Mouse (Mus musculus) thymus, adult 2 months (tissue): ENCODE results near the gene Ift43. TPM values are rescaled to one million over a fixed set of nuclear protein-coding genes. Genes with fewer than 3 reads are reported as not detected.

ENCODE experiments used
- DNase-seq: peaks from one replicate; pipeline ENCODE4 v3.0.0; 2021
- H3K27ac ChIP-seq: fragments of 200-500 bp; 2 replicates; pipeline ENCODE4 v1.5.1; 2012; ENCODE audit warnings: low read length, control low read depth; ENCODE audit not compliant: control insufficient read depth, insufficient read depth
- H3K27me3 ChIP-seq: fragments of 200-500 bp; 2 replicates; pipeline ENCODE4 v1.6.1; 2012; ENCODE audit warnings: mild to moderate bottlenecking, low read length, moderate library complexity, mixed read lengths; ENCODE audit not compliant: control insufficient read depth, insufficient read depth
- H3K36me3 ChIP-seq: fragments of 200-500 bp; 2 replicates; pipeline ENCODE4 v1.6.1; 2012; ENCODE audit warnings: mild to moderate bottlenecking, low read length, moderate library complexity; ENCODE audit not compliant: control insufficient read depth, insufficient read depth
- H3K4me1 ChIP-seq: fragments of 200-500 bp; replicated peaks from 2 replicates; pipeline ENCODE4 v1.6.1; 2012; ENCODE audit warnings: low read length; ENCODE audit not compliant: control insufficient read depth, insufficient read depth
- H3K4me3 ChIP-seq: fragments of 200-500 bp; 2 replicates; pipeline ENCODE4 v1.5.1; 2012; ENCODE audit warnings: mild to moderate bottlenecking, low read length, control low read depth, moderate library complexity; ENCODE audit not compliant: control insufficient read depth, insufficient read depth
- CTCF ChIP-seq: fragments of 200-500 bp; IDR thresholded peaks from 2 replicates; pipeline ENCODE4 v1.5.1; 2012; ENCODE audit warnings: mild to moderate bottlenecking, control low read depth, low read length, moderate library complexity, borderline replicate concordance; ENCODE audit not compliant: control insufficient read depth, poor library complexity, insufficient read depth; ENCODE audit errors: extremely low read depth
- POLR2A ChIP-seq: fragments of 200-500 bp; IDR thresholded peaks from 2 replicates; pipeline ENCODE4 v1.6.1; 2012; ENCODE audit warnings: mild to moderate bottlenecking, low read length, control low read depth, moderate library complexity; ENCODE audit not compliant: control insufficient read depth, poor library complexity, insufficient read depth; ENCODE audit errors: extremely low read depth
- WGBS: fragments of 180-500 bp; shearing (Covaris S2); methylation state at CpG from one replicate; pipeline ENCODE4 v1.1.7; 2018; 5-methylcytosine and 5-hydroxymethylcytosine counted together
- polyA plus RNA-seq: library from polyadenylated mRNA; depleted of rRNA; stranded (reverse); fragments of >200 nt; gene quantifications from 2 replicates; pipeline ENCODE4 v1.2.3, GENCODE M21; 2012; rRNA removed

Gene Ift43
- polyA plus RNA-seq = 2.2 and 4.7 TPM in 2 replicates

GRCm38 (mm10) chr12:86082481-86083012, at the start of gene Ift43:
Ift43 (plus strand) TSS chr12:86082541.
- Histone ChIP-seq H3K4me3 (peak within 1 kb of the TSS; percentile 50), H3K27ac (no peak within 1 kb of the TSS), H3K4me1 (peaks cover 10% of the 10 kb centered on the region), H3K36me3 (no peaks in the 10 kb centered on the region), H3K27me3 (no peaks in the 10 kb centered on the region; the same call in 1 of the 2 replicates)
- peak; percentile 28 for DNase-seq
- WGBS = 3% methylated on average over 35 of the region's 35 CpGs
- TF ChIP-seq POLR2A = no peak
- no peak for TF ChIP-seq CTCF

- no peak for TF ChIP-seq CTCF
- TF ChIP-seq POLR2A = no peak
- H3K4me1 ChIP-seq = 0 out of 2 replicates have a peak, but pooled peaks cover 2% of the 10 kb centered on the region
Measured at GRCm38 (mm10) chr12:86035586-86035985, 46.8 kb upstream of the Ift43 start.

GRCm38 (mm10) chr12:86036368-86037166, 45.8 kb upstream of the Ift43 start:
- Histone ChIP-seq H3K27ac (no peak overlapping the region), H3K36me3 (no peaks in the 10 kb centered on the region), H3K4me1 (0 out of 2 replicates have a peak, but pooled peaks cover 2% of the 10 kb centered on the region), H3K27me3 (no peaks in the 10 kb centered on the region), H3K4me3 (no peak overlapping the region)
- WGBS = 93% methylated on average over 9 of the region's 9 CpGs
- TF ChIP-seq CTCF (no peak), POLR2A (no peak)
- no peak for DNase-seq

More at GRCm38 (mm10) chr12:86035586-86035985, 46.8 kb upstream of the Ift43 start:
- H3K27me3 ChIP-seq = no peaks in the 10 kb centered on the region
- H3K4me3 ChIP-seq = no peak overlapping the region
- H3K36me3 ChIP-seq = no peaks in the 10 kb centered on the region
- no peak for DNase-seq
- H3K27ac ChIP-seq = no peak overlapping the region

GRCm38 (mm10) chr12:86037235-86037921, 45.0 kb upstream of the Ift43 start:
- TF ChIP-seq POLR2A (no peak), CTCF (no peak)
- H3K27ac ChIP-seq = no peak overlapping the region
- H3K36me3 ChIP-seq = no peaks in the 10 kb centered on the region
- H3K4me1 ChIP-seq = 0 out of 2 replicates have a peak, but pooled peaks cover 2% of the 10 kb centered on the region
- no peak overlapping the region for H3K4me3 ChIP-seq
- WGBS = 85% methylated on average over 12 of the region's 12 CpGs
- DNase-seq = no peak
- no peaks in the 10 kb centered on the region for H3K27me3 ChIP-seq

- DNase-seq = no peak
- TF ChIP-seq POLR2A = no peak
- TF ChIP-seq CTCF = no peak
- H3K4me3 ChIP-seq = no peak overlapping the region
- H3K36me3 ChIP-seq = no peaks in the 10 kb centered on the region
- no peaks in the 10 kb centered on the region for H3K27me3 ChIP-seq
- no peak overlapping the region for H3K27ac ChIP-seq
- peaks cover 4% of the 10 kb centered on the region; the same call in 1 of the 2 replicates for H3K4me1 ChIP-seq
- WGBS = 98% methylated on average over 5 of the region's 5 CpGs
Measured at GRCm38 (mm10) chr12:86039078-86039477, 43.3 kb upstream of the Ift43 start.

GRCm38 (mm10) chr12:86039751-86040150, 42.6 kb upstream of the Ift43 start:
- Histone ChIP-seq H3K4me1 (peaks cover 3% of the 10 kb centered on the region; the same call in 1 of the 2 replicates), H3K36me3 (no peaks in the 10 kb centered on the region), H3K4me3 (no peak overlapping the region), H3K27me3 (no peaks in the 10 kb centered on the region), H3K27ac (no peak overlapping the region)
- no peak for DNase-seq
- no peak for TF ChIP-seq POLR2A
- 93% methylated on average over 6 of the region's 6 CpGs for WGBS
